Mouse (Mus musculus) kidney, adult 18-20 months (tissue): ENCODE data around the gene Tns3.
A peak's percentile ranks its signal among the peaks of the same experiment; 100 is the strongest.

Source experiments
- DNase-seq: peaks from one replicate; pipeline ENCODE4 v3.0.0; 2021

Gene Tns3

DNA sequence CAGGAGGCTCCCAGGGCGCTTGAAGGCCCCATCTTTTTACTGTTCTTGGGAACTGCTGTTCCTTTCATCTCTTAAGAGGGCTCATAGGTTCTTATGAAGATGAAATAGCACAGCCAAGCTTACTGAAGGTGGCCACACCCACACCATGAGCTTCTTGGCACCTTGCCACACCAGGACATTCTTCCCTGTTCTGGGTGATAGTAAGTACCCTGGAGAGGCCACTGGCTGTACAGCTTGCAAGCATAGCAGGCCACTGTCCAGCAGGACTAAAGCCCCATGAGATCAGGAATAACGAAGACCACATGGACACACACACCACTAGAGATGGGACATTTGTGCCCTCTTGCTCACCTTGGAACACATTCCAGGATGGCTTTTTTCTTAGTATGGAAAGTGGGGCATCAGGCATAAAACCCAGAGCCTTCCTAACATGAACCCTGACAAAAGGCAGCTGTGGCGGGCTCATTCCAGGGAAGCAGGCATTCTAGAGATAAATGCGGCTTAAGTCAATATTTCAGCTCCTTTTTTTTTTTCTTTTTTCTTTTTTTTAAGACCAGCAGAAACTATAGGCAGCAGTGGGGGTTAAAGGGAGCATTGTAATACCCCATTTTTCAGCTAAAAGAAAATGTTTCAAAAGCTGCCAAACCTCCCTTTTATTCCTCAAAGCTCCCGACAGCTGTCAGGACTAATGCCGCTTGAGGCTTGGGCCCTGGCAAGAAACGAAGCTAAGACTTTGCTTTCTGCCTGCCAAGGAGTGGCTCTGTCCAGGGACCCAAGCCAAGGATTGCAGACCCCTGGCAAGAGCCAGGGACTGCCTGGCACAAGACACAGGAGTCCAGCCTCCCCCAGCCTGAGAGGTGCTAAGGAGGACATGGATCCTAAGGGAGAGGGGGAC is 150.7 kb downstream of the Tns3 start:
- DNase-seq = peak; percentile 53

DNA sequence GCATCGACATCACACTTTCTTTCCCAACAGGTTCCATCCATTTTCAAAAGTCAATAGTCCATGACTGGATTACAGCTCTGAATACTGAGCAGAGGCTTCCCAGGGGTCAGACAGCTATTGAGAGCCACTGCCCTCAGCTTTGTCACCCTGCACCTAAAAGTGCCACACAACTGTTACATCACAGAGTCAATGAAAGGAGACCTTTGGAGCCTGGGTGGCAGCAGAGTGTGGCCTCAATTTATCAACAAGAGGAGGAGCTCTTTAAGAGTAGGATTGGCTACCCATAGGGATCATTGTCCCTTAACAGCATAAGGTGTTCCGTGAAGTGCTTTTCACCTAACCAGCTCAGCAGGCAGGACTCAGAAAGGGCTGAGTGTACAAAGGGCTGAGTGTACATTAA is 154.0 kb downstream of the Tns3 start:
- DNase-seq = no peak

DNA sequence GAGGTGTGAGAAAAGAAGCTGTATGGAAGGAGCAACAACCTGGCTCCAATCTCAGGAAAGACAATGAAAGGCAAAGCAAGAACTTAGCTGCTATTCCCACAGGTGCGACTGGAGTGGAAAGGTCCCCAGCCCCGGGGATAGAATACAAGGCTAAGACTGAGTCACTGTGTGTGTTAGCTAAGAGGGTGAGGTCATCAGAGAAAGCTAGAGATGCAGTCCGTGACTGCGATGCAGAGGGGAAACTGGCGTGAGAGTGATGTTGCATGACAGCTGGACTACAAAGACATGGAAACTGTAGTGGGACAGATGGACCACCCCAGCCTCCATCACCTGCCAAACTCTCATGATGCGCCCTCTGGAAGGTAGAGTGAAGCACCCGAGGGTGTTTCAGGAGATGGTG is 154.7 kb downstream of the Tns3 start:
- DNase-seq = no peak

DNA sequence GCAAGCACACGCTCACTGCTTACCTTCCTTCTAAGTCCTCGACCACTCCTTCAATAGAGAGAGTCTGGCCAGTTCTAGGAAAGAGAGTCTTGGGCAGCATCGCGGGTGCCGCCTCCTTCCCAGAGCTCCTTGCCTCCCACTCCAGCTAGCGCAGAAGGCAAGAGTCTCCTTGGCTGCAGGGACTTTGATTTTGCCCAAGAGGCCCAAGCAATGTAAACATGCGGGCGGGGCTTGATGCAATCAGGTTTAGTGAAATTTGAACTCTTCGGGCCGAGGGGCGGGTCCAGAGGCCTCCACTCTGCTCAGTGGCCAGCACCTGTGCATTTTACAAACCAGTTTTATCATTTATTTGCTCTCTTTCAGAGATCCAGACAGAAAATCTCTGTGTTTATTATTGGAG is 160.6 kb downstream of the Tns3 start:
- peak; percentile 35 for DNase-seq

DNA sequence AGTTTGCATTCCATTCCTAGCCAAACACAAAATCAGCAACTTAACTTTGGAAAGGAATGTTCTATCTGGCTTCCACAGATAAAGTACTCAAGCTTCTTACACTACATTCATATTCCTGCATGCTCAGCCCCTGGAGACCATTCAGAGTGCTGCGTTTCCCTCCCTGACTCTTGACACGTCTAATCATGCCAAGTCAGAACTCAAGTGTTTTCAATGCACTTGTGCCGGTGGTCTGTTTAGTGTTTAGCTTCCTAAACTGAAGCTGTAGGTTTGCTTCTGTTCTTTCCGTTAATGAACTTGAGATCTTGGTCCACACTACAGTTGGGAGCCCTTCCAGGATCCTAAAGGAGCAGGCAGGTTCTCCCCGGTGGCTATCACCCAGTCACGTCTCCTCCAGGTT is 163.5 kb downstream of the Tns3 start:
- no peak for DNase-seq

DNA sequence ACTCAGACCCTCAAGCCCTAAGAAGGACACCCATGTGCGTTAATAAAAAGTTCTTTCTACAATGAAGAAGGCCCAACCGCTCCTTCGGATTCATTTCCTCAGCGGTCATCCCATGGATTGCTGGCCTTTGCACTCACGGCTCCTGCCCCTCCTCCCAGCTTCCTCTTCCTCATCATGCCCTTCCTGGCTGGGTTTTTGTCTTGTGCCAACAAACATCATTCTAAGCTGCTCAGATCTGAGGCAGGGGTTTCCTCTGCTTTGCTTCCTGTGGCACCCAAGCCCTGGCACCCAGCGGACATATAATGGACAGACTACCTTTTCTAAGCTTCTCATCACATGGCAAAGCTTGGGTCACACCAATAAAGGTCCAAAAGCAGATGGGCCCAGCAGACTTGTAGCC is 167.2 kb downstream of the Tns3 start:
- peak; percentile 21 for DNase-seq

DNA sequence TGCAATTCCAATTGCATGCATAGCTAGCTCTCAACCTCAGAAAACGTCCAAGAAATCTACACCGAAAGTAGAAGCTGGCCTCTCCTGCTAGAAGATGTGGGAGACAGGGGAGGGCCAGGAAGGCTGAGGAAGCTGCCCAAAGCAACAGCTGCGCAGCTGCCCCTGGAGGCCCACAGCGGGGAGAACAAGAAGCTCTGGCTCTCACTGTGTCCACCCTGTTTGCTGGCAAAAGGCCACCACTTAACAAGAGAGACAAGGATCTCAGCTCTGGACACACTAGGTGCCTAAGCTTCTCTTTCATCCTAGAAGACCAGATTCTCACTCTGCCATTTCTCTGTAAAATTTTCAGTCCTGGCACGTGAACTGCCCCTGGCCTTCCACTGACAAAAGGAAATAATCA is 167.6 kb downstream of the Tns3 start:
- DNase-seq = peak; percentile 21

DNA sequence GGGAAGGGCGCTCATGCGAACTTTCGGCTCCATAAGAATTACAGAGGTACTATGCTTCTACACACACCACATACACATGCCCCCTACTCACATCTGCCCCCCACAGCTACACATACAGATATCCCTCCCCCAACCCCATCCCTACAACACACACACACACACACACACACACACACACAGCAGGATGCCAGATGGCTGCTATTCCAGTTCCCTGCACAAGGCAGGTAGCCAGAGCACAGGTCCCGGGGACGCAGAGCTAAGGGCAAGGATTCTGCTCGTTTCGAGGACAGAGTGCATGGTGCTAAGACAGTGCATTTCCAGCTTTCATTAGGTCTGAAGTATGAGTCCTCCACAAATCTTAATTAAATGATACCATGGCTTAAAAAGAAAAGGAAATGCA is 168.5 kb downstream of the Tns3 start:
- DNase-seq = no peak

DNA sequence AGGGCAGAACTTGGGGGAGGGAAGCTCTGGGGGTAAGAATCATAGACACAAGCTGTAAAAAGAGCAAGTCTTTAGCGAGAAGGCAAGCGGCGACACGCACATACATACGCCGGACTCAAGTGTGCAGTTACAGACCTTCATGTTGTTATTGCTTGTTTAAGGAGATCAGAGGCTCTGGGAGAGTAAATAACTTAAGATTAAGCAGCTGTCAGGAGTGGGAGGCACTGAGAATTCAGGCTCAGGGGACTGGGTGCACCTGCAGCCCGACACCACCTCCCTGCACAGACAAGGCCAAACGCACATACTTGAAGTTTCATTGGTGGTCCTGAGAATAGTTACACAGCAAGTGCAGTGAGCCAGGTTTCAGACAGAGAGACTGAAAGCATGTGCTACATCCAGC is 169.3 kb downstream of the Tns3 start:
- no peak for DNase-seq

DNA sequence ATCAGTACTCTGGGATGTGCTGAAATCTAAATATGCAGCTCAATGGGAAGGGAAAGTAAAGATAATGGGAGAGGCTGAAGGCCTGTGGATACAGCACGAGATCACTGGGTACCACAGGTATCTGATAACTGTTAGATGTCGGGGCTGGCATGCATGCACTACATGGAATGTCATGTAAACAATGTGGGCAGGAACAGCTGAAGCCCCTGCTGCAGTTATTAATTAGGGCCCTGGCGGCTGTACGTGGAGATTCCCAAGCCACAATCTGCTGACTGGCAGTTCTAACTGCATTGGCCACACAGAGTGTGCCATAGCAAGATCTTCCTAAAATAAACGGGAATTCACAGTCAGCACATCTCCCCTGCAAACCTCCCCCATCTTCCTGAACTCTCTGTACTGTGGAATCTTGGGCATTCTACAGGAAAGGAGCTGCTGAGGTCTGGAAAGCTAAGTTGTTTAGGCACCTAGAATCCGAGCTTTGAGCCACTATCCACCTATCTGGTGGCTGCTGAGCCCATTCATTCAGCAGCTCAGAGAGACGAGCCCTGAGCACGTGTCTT is 170.3 kb downstream of the Tns3 start:
- DNase-seq = no peak

DNA sequence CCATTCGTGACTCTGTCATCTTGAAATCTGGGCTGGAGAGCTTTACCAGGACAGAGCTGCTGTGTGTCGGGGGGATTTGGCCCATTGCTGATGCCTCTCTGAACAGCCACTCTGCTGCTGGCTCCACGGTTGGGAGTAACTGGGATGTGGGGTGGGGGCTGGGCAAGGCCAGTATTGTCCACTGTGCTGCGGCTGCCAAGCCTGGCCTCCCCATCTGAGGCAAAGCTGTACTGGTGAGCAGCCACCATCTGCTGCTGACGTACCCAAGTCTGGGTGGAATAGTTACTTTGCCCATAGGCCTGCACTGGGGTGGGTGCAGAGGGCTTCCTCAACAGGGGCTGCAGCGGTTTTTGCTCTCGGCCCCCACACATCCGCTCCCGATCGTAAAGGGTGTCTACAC is 172.0 kb downstream of the Tns3 start:
- DNase-seq = no peak

DNA sequence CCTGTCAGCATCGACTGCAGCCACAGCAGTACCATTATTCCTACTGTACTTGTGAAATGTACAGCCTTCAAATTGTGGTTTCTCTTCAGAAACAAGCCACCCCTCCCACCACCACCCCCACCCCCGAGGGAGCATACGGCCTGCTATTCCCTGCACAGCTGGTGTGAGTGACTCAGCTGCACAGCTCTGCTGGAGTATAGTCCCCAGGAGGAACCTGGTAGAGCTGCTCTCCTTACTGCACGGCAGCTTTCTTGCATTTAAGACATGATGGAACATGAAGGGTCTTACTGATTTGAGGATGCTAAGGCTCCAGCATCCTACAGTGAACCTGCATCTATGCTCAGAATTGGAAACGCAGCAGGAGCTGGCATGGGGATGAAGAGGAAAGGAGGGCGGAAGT is 176.1 kb downstream of the Tns3 start:
- no peak for DNase-seq

DNA sequence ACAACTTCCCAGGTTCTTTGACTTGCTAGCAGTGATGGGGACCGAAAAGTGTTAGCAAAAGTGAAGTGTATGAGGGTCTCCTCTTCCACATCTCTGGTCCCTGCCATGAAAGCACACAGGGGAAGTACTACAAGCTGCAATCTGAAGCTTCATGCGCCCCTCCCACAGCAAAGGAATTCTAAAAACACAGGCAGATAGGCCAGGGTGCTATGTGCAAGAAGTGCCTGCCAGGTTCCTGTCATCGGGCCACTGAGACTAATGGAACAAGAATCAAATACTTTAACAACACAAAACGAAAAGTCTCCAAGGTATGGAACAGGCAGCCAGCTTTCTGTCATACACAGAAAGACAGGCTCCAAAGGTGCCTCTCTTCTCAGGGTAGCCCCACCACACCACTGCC is 177.8 kb downstream of the Tns3 start:
- no peak for DNase-seq

DNA sequence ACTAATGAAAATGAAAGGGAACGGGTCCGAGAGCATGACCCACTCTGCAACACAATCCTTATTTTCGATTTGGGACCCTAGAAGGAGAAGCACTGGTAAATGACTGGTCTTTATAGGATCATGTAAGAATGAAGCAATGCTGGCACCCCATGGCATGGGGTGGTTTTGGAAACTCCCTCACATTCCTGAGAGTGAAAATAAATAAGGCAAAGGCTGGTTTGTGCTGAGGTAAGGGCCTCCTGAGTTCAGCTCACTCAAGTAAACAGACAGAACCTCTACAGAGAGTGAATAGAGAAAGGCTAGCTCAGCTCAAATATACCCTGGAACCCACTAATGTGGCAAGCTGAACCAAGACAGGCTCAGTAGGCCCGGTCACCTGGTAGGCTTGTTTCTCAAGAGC is 179.8 kb downstream of the Tns3 start:
- DNase-seq = no peak

DNA sequence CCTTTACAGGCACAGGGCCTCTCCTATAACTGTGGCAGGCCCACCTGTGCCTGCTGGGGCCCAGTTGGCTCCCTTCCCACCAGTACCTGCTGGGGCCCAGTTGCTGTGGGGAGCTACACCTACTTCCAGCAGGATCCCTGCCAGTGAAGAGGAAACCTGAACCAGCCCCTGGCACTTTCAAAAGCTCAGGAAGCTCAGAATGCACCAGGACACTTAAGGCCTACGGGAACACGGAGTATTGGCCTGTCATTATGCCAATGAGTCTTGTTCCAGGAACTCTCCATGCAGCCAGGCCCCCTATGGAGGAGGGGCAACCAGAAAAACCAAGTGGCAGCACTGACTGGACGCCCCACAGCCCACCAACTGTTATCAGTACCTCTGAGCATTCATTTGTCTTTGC is 181.6 kb downstream of the Tns3 start:
- DNase-seq = no peak

DNA sequence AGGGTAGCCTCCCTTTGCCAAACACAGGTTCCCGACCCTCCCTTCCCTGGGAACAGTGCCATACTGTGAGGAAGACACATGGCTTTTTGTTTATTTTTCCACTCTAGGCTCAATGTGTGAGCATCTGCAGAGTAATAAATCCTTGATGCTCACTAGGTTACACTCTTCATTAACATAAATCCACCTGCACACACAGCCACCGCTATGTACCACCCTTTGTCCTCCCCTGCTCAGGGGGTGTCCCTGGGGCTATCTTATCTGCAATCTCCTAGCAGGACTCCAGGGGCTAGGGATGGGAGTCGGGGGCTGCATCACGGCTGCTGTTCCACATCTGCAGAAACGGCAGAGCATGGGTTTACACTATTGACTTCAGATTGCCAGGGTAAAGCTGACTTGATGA is 182.4 kb downstream of the Tns3 start:
- DNase-seq = no peak

DNA sequence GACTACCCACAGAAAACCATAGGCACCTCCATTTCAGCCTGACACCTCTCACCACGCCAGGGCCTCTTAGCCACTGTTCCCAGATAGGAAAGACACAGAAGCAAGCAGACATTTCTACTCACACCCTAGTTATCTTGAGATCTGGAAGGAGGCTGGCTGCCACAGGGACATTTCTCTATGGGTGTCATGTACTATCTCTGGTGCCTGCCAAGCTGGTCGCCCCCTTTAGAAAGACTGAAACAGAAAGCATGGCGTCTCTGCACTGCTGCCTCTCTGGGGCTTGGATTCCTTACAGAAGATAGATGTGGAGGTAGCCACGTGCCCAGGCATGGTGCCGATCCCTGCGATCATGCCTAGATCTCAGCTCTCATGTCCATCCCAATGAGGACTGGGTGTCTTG is 182.8 kb downstream of the Tns3 start:
- no peak for DNase-seq

DNA sequence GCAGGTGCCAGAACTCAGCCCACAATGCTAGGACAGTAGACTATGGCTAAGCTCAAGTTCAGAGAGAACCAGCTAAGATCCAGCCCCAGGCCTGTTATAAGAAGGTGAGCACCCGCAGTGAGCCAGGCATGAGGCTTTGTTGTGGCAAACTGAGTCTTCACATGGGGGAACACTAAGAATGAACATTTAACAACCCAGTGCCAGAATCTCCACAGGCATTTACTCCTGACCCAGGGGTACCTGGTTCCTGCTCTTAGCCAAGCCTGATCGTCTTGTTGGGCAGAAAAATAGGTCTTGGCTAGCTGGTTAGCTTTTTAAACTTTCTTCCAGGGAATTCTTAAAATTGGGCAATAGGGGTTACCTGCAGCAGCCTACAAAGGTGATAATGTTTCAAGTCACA is 184.5 kb downstream of the Tns3 start:
- DNase-seq = no peak

DNA sequence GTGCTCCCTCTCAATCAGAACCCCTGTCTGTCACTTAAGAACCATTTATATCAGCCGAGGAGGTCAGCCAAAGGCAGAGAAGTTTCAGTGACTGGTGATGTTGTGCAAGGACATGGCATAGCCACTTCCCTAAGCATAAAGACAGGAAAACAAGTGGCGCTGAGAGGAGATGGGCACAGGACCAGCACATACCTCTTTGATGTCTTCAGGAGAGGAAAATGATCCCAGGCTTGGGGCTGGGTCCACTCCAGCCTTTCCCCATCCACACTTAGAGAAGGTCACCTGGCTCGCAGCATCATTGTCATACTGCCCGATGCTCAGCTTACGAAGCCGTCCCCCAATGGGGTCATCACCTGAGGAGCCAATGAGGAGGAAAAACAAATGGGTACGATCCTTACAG is 185.0 kb downstream of the Tns3 start:
- DNase-seq = no peak

DNA sequence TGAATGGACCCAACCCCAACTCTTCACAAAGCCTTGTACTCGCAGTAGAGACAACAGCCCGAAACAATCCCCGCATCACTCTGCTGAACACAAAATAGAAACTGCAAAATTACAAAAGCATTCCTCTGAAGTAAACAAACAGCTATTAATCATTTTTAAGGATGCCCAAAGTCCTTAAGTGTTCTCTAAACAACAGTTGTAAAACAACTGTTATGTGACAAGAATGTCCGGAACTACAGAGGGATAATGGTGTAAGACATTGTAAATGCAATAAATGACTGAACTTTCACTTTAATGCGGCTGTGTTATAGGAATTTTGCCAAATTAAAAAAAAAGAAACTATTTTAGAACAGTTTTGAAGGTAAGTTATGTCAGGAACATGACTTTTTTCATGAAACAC is 190.7 kb downstream of the Tns3 start:
- no peak for DNase-seq

DNA sequence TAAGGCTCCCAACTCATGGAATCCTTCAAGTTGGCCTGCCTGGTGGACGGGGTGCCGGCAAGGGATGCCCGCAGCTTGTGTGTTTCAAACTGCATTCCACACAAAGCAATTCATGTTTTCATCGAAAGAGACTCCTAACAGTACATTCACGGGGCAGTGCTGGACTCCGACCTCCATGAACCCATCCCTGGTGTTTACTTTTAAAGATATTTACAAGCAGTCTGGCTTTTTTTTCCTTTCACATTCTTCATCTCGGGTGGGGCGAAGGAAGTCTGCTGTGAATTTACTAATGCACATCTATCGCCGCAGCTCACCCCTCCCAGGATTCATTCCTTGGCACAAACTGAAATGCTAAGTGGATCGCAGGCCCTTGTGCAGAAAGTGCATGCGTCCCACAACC is 191.9 kb downstream of the Tns3 start:
- no peak for DNase-seq

DNA sequence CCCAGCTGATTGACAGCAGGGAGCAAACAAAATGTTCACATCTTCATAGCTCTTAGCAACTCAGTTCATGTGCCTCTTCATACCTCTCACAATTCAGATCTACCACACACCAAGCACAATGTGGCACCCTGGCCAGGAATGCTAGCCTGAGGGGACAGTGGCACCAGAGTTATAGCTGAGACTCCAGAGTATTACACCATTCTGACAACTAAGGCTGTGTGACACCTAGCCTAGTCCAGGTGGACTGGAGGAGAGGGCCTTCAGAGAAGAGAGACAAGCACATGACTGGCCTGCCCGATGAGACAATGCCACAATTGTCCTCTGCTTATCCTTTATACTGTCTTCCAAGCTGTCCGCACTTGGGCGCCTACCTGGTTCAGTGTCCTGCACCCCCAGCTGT is 192.8 kb downstream of the Tns3 start:
- no peak for DNase-seq

DNA sequence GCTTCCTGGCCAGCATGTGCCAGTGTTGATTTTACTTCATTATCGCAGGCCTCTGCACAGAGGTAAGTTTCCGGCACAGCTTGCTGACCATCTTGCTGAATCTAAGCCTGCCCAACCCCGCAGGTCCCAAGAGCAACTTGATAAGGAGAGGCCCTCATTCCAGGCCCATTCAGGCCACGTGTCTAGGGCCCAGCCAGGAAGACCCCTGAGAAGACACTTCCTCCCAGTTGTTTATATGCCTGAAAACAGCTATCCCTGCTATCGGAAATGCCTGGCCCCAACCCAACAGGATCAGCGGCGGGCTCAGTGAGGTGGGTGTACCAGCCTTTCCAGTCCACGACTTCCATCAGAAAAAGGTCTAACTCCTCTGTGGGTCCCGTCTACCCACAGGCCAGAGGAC is 194.8 kb downstream of the Tns3 start:
- peak; percentile 28 for DNase-seq

DNA sequence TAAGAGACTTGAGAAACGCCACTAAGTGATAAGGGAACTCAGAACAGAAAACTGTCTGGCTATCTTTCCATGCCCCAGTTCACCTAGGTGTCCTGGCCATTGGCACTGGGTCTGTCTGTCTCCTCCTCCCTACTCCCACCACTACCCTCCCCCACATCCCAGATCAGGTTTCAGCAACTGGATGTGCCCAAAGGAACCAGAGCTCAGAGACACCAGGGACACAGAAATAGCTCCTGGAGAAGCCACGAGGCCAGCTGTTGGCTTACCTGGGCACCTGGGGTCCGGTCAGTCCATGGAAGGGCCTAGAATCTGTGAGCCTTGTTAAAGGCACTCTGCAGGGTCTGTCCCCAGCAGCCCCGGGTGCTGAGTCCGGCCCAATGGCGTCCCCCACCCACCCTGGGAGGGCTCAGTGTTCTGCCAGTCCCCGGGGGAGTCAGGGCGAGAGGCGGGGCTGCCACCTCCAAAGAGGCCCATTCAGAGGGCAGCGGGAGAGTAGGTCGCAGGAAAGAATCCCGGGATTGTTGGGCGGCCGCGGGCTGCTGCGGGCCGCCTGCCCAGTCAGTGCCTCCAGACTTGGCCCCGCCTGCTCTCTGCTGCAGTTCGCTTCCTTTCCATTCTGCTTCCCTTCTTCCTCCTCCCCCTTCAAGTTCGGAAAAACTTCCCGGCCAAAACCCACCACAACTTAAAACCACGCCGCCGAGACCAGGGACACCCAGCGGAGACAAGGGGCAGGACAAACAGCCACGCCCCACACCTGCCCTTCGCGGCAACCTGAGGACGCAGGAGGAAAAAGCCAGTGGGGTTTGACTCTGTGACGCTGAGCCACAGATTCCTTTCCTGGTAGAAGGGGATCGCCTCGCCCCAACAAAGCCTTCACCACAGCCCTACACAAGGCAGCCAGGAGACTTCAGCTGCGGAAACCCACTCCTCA is 195.9 kb downstream of the Tns3 start:
- DNase-seq = peak; percentile 75
